Mouse (Mus musculus): ENCODE results near the gene Mapk1. TPM values are rescaled to one million over a fixed set of nuclear protein-coding genes. Genes with fewer than 3 reads are reported as not detected.
A peak's percentile ranks its signal among the peaks of the same experiment; 100 is the strongest.
"Not testable (repeated sequence)": the region's sequence is repeated elsewhere in the genome, so short reads cannot be mapped to it uniquely, and the experiment has no call there.

The Mapk1 gene
- polyA plus RNA-seq, 1 experiment from 2014 or later = 74.9 TPM

DNA sequence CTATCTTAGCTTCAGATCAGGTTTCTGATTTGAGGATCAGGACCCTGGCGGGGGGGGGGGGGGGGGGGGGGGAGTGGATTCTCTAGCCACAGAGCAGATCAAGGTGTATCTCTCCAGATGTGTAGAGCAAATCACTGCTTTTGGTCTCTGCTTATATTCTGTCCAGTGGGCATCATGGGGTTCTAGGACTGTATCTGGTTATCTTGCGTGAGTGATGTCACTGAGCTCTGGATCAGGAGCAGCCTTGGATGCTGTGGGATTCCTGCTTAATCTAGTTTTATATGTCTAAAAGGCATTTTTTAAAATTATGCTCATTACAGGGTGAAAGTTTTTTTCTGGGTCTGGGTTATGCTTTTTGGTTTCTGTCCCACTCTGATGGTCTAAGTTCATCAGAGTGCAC, 546 bp upstream of the Mapk1 start:
- H3K4me3 ChIP-seq (ENCODE audit: low read depth, low read length) = peak overlapping the region; percentile 98
- WGBS (ENCODE audit: insufficient replicate concordance) = 20% methylated on average over 2 of the region's 2 CpGs
- H3K4me1 ChIP-seq (ENCODE audit: control insufficient read depth, low read depth, low read length) = peaks cover 18% of the 10 kb centered on the region
- ATAC-seq (ENCODE audit: low read depth) = no peak
- H3K27ac ChIP-seq (ENCODE audit: low read length) = no peak overlapping the region
- H3K36me3 ChIP-seq (ENCODE audit: control insufficient read depth, insufficient read depth) = 0 out of 2 replicates have a peak, but pooled peaks cover 2% of the 10 kb centered on the region
- no peaks in the 10 kb centered on the region for H3K27me3 ChIP-seq (ENCODE audit: control insufficient read depth, insufficient read depth, low read depth, low read length)
- H3K9ac ChIP-seq (ENCODE audit: low read depth, low read length) = peak overlapping the region; percentile 95
- no peaks in the 10 kb centered on the region for H3K9me3 ChIP-seq (replicated peaks; ENCODE audit: control insufficient read depth, low read length)
- peak overlapping the region; percentile 99 for H3K4me2 ChIP-seq (ENCODE audit: low read depth, low read length)

DNA sequence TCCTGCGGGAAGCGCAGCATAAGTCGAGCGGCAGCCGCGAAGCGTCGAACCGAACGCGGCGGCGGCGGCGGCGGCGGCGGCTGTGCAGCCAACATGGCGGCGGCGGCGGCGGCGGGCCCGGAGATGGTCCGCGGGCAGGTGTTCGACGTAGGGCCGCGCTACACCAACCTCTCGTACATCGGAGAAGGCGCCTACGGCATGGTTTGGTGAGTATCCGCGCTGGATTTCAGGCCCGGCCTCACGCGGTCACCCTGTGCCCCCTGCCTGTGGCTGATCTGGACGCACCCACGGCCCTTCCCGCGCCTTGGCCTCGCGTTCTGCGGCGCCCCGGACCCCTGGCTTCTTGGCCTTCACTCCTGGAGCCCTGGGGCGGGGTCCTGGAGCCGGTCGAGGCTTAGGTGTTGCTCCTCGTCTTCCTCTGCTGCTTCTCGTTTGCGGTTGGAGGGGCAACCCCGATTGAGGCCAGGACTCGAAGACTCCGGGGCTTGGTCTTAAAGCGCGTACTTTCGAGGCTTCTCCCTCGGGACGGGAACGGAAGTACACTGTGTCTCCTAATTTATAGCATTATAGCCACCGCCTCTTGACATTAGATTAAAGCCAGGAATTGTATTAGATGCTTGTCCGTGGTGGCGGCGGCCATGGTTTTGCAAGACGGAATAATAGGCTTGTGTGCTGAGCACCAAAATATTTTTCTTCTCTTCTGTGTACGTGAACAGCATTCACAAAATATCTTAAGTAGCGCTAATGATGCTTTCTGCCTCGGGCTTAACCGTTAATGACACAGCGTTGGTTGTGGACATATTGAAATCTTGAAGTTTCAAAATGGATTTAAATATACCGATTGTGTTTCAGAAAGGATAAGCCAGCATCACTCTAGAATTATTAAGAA, 596 bp downstream of the Mapk1 start:
- WGBS (ENCODE audit: insufficient replicate concordance) = under 1% methylated on average over 70 of the region's 75 CpGs

DNA sequence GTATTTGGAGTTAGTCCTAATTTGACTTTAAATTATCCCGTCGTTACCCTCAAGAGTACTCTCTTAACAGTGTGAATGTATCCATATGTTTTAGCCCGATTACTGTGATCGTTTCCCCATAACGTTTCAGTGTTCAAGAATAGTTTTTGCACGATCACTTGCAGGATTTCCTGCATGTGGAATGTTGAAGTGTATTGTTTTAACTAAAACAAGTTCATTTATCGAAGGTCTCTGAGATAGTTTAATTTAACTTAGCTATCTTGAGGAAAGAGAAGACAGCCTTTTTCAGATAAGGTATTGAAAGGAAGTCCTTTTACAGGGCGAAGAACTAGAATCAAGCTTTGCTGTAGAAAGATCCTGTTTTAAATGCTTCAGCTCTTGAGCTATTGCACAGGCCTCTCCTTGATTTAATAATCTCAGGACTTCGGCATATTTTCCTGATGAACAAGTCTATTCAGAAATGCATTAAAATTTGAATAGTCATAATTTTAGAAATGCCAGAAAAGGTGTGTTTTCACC, 1.3 kb downstream of the Mapk1 start:
- peak overlapping the region; percentile 99 for H3K4me2 ChIP-seq (ENCODE audit: low read depth, low read length)
- 4% methylated on average over 9 of the region's 9 CpGs for WGBS (ENCODE audit: insufficient replicate concordance)
- H3K9me3 ChIP-seq (replicated peaks; ENCODE audit: control insufficient read depth, low read length) = no peaks in the 10 kb centered on the region
- H3K36me3 ChIP-seq (ENCODE audit: control insufficient read depth, insufficient read depth) = peaks cover 2% of the 10 kb centered on the region; the same call in 1 of the 2 replicates
- peaks cover 18% of the 10 kb centered on the region for H3K4me1 ChIP-seq (ENCODE audit: control insufficient read depth, low read depth, low read length)
- peak overlapping the region; percentile 98 for H3K4me3 ChIP-seq (ENCODE audit: low read depth, low read length)
- H3K27me3 ChIP-seq (ENCODE audit: control insufficient read depth, insufficient read depth, low read depth, low read length) = no peaks in the 10 kb centered on the region
- peak overlapping the region; percentile 95 for H3K9ac ChIP-seq (ENCODE audit: low read depth, low read length)
- ATAC-seq (ENCODE audit: low read depth) = no peak
- no peak overlapping the region for H3K27ac ChIP-seq (ENCODE audit: low read length)

More for the DNA sequence above, 596 bp downstream of the Mapk1 start:
- peak overlapping the region; percentile 90 for H3K27ac ChIP-seq (ENCODE audit: low read length)
- H3K4me2 ChIP-seq (ENCODE audit: low read depth, low read length) = peak overlapping the region; percentile 99
- H3K4me3 ChIP-seq (ENCODE audit: low read depth, low read length) = peak overlapping the region; percentile 98
- H3K4me1 ChIP-seq (ENCODE audit: control insufficient read depth, low read depth, low read length) = peaks cover 18% of the 10 kb centered on the region
- H3K27me3 ChIP-seq (ENCODE audit: control insufficient read depth, insufficient read depth, low read depth, low read length) = no peaks in the 10 kb centered on the region
- peak; percentile 67 for ATAC-seq (ENCODE audit: low read depth)
- peak overlapping the region; percentile 95 for H3K9ac ChIP-seq (ENCODE audit: low read depth, low read length)
- peaks cover 2% of the 10 kb centered on the region; the same call in 1 of the 2 replicates for H3K36me3 ChIP-seq (ENCODE audit: control insufficient read depth, insufficient read depth)
- no peaks in the 10 kb centered on the region for H3K9me3 ChIP-seq (replicated peaks; ENCODE audit: control insufficient read depth, low read length)

GRCm38 (mm10) chr16:16987248-16987647, 4.1 kb downstream of the Mapk1 start:
- Histone ChIP-seq H3K27ac (ENCODE audit: low read length) (no peak overlapping the region), H3K4me1 (ENCODE audit: control insufficient read depth, low read depth, low read length) (peaks cover 26% of the 10 kb centered on the region), H3K36me3 (ENCODE audit: control insufficient read depth, insufficient read depth) (peaks cover 2% of the 10 kb centered on the region; the same call in 1 of the 2 replicates), H3K4me3 (ENCODE audit: low read depth, low read length) (no peak overlapping the region), H3K9ac (ENCODE audit: low read depth, low read length) (no peak overlapping the region), H3K27me3 (ENCODE audit: control insufficient read depth, insufficient read depth, low read depth, low read length) (no peaks in the 10 kb centered on the region), H3K4me2 (ENCODE audit: low read depth, low read length) (no peak overlapping the region), H3K9me3 (replicated peaks; ENCODE audit: control insufficient read depth, low read length) (no peaks in the 10 kb centered on the region)
- 69% methylated on average over 2 of the region's 2 CpGs for WGBS (ENCODE audit: insufficient replicate concordance)
- ATAC-seq (ENCODE audit: low read depth) = no peak

GRCm38 (mm10) chr16:16988842-16989241, 5.7 kb downstream of the Mapk1 start:
- H3K4me1 ChIP-seq (ENCODE audit: control insufficient read depth, low read depth, low read length) = peaks cover 25% of the 10 kb centered on the region
- 24% methylated on average over 5 of the region's 5 CpGs for WGBS (ENCODE audit: insufficient replicate concordance)
- no peak for ATAC-seq (ENCODE audit: low read depth)
- no peaks in the 10 kb centered on the region for H3K27me3 ChIP-seq (ENCODE audit: control insufficient read depth, insufficient read depth, low read depth, low read length)
- H3K36me3 ChIP-seq (ENCODE audit: control insufficient read depth, insufficient read depth) = peaks cover 2% of the 10 kb centered on the region; the same call in 1 of the 2 replicates
- no peak overlapping the region for H3K9ac ChIP-seq (ENCODE audit: low read depth, low read length)
- no peak overlapping the region for H3K27ac ChIP-seq (ENCODE audit: low read length)
- H3K4me2 ChIP-seq (ENCODE audit: low read depth, low read length) = no peak overlapping the region
- H3K4me3 ChIP-seq (ENCODE audit: low read depth, low read length) = no peak overlapping the region
- H3K9me3 ChIP-seq (replicated peaks; ENCODE audit: control insufficient read depth, low read length) = no peaks in the 10 kb centered on the region

DNA sequence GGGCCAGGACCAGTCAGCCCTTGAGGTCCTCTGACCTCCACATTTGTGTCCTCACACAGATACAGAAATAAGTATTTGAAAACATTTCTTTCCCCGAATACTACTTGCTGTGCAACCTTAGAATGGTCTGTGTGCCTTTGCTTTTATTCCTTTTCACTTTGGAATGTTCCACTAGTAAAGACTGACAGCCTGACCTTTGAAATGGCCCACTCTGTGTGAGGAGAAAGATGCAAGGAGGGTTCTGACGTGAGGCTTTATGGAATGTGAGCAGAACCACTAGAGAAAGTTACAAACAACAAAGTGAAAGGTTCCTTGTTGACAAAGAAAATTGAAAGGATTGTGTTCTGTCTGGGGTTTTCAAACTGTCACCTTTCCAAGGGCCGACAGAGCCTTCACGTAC, 6.8 kb downstream of the Mapk1 start:
- Histone ChIP-seq H3K4me2 (ENCODE audit: low read depth, low read length) (no peak overlapping the region), H3K4me1 (ENCODE audit: control insufficient read depth, low read depth, low read length) (peaks cover 25% of the 10 kb centered on the region), H3K27ac (ENCODE audit: low read length) (no peak overlapping the region), H3K4me3 (ENCODE audit: low read depth, low read length) (no peak overlapping the region), H3K27me3 (ENCODE audit: control insufficient read depth, insufficient read depth, low read depth, low read length) (no peaks in the 10 kb centered on the region), H3K9me3 (replicated peaks; ENCODE audit: control insufficient read depth, low read length) (no peaks in the 10 kb centered on the region), H3K9ac (ENCODE audit: low read depth, low read length) (no peak overlapping the region), H3K36me3 (ENCODE audit: control insufficient read depth, insufficient read depth) (peaks cover 2% of the 10 kb centered on the region; the same call in 1 of the 2 replicates)
- no peak for ATAC-seq (ENCODE audit: low read depth)
- 71% methylated on average over 4 of the region's 4 CpGs for WGBS (ENCODE audit: insufficient replicate concordance)

GRCm38 (mm10) chr16:16994426-16995052, 11.4 kb downstream of the Mapk1 start:
- H3K4me3 ChIP-seq (ENCODE audit: low read depth, low read length) = no peak overlapping the region
- WGBS (ENCODE audit: insufficient replicate concordance) = 38% methylated on average over 4 of the region's 4 CpGs
- no peak overlapping the region for H3K9ac ChIP-seq (ENCODE audit: low read depth, low read length)
- no peak for ATAC-seq (ENCODE audit: low read depth)
- no peak overlapping the region for H3K4me2 ChIP-seq (ENCODE audit: low read depth, low read length)
- H3K4me1 ChIP-seq (ENCODE audit: control insufficient read depth, low read depth, low read length) = peaks cover 12% of the 10 kb centered on the region
- H3K9me3 ChIP-seq (replicated peaks; ENCODE audit: control insufficient read depth, low read length) = no peaks in the 10 kb centered on the region
- H3K27me3 ChIP-seq (ENCODE audit: control insufficient read depth, insufficient read depth, low read depth, low read length) = no peaks in the 10 kb centered on the region
- no peaks in the 10 kb centered on the region for H3K36me3 ChIP-seq (ENCODE audit: control insufficient read depth, insufficient read depth)
- H3K27ac ChIP-seq (ENCODE audit: low read length) = no peak overlapping the region

DNA sequence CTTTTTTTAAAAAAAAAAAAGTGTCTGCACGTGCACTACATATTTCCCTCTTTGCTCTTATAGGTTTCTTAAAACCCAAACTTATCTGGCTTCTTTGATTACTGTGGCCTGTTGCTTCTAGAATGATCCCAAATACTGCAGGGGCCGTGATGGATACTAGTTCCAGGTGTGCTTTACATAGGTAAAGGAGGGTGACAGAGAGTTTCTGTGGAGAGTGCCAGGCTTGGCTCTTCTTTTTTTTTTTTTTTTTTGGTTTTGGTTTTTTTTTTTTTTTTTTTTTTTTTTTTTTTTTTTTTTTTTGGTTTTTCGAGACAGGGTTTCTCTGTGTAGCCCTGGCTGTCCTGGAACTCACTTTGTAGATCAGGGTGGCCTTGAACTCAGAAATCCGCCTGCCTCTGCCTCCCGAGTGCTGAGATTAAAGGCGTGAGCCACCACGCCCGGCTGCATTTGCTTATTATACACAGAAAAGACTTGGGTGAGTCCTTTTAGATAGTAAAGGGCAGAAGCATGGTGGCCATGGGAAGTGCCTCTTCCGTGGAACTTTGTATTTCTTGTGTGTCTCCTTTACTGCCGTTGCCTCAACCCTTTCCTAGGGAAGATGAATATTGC, 13.0 kb downstream of the Mapk1 start:
- WGBS (ENCODE audit: insufficient replicate concordance) = 72% methylated on average over 10 of the region's 10 CpGs
- not testable (repeated sequence) for ATAC-seq (ENCODE audit: low read depth); H3K4me2 ChIP-seq (ENCODE audit: low read depth, low read length); H3K4me1 ChIP-seq (ENCODE audit: control insufficient read depth, low read depth, low read length); H3K27me3 ChIP-seq (ENCODE audit: control insufficient read depth, insufficient read depth, low read depth, low read length); H3K9me3 ChIP-seq (replicated peaks; ENCODE audit: control insufficient read depth, low read length); H3K27ac ChIP-seq (ENCODE audit: low read length); H3K9ac ChIP-seq (ENCODE audit: low read depth, low read length); H3K36me3 ChIP-seq (ENCODE audit: control insufficient read depth, insufficient read depth); H3K4me3 ChIP-seq (ENCODE audit: low read depth, low read length)

Measured in liver, embryonic 16.5 days (tissue).